Mouse (Mus musculus) heart, adult 18-20 months (tissue): ENCODE results near the gene Slc37a1. TPM values are rescaled to one million over a fixed set of nuclear protein-coding genes. Genes with fewer than 3 reads are reported as not detected.
"Not testable (repeated sequence)": the region's sequence is repeated elsewhere in the genome, so short reads cannot be mapped to it uniquely, and the experiment has no call there.

ENCODE experiments used
- DNase-seq, 2 experiments: peaks; one replicate each; pipeline ENCODE4 v3.0.0; 2021 to 2022; ENCODE audit warnings: mixed read lengths in 1 of 2
- total RNA-seq, 2 experiments: library from RNA; stranded (reverse); gene quantifications; 2 replicates each; pipeline ENCODE4 v1.2.3; 2021

The Slc37a1 gene
- total RNA-seq, 2 experiments from 2014 or later = 7.5 to 10.3 TPM

DNA sequence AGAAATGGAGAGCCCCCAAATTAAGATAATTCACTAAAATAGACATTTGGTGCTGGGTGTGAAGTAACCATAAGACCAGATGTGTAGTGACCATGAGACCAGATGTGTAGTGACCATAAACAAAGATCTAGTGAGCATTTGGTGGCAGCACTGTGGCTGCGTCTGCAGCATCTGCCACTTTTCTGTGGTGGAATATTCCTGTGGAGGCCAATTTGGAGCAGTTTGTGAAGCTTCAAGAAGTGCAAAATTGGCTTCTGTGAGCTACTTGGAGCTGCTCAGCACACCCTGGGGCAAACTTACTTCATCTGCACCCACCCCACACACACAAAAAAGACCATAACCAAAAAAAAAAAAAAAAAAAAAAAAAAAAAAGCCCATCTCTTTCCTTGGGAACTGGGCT lies 18.6 kb upstream of the Slc37a1 start:
- DNase-seq = no peak

DNA sequence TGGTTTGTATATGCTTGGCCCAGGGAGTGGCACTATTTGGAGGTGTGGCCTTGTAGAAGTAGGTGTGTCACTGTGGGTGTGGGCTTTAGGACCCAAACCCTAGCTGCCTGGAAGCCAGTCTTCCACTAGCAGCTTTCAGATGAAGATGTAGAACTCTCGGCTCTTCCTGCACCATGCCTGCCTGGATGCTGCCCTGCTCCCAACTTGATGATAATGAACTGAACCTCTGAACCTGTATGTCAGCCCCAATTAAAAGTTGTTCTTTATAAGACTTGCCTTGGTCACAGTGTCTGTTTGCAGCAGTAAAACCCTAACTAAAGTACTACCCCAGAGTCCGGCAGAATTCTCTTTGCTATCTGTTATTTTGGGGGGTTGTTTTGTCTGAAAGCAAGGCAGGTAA lies 16.8 kb upstream of the Slc37a1 start:
- no peak for DNase-seq

DNA sequence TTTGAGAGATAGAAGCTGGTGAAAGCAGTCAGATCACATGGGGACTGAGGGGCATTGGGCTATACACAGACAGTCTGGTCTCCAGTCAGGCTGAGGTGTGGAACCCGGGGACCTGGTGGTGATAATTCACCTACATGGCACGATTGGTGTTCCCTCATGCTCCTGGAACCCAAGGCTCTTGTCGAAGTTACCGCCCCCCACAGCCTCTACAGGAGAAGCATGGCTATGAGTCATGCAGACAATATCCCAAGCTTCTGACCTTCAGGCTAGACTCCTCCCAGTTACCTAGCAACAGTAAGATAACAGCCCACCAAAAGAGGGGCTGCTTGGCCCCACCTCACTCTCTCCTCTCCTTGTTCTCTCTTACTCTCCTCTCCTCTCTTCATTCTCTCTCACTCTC lies 16.3 kb upstream of the Slc37a1 start:
- no peak for DNase-seq

- DNase-seq = not testable (repeated sequence)
Observed at GRCm38 (mm10) chr17:31270736-31271135, 15.9 kb upstream of the Slc37a1 start.

DNA sequence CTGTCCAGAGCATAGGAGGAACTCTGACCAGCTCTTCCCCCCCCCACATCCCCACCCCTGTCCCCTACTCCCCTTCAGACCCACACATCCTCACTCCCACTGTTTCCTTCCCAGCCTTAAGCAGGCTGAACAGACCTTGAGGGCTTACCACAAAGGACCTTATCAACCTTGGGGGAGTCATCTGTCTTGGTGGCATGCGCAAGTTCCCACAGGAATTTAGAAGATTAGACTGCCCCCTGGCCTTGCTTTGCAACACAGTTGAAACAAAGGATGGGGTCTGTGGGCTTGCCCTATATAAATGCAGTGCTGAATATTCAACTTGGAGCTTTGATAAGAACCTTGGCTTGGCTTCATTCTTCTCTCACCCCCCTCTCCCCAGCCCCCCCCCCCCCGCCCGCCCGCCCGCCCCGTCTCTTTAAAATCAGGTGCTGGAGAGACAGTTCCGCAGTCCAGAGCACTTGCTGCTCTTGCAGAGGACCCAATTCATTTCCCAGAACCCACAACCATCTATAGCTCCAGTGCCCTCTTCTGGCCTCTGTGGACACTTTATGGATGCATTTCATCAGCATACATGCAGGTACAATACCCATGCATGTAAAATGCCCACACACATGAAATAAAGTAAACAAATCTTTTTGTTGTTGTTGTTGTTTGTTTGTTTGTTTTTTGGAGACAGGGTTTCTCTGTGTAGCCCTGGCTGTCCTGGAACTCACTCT lies 15.3 kb upstream of the Slc37a1 start:
- DNase-seq = no peak

DNA sequence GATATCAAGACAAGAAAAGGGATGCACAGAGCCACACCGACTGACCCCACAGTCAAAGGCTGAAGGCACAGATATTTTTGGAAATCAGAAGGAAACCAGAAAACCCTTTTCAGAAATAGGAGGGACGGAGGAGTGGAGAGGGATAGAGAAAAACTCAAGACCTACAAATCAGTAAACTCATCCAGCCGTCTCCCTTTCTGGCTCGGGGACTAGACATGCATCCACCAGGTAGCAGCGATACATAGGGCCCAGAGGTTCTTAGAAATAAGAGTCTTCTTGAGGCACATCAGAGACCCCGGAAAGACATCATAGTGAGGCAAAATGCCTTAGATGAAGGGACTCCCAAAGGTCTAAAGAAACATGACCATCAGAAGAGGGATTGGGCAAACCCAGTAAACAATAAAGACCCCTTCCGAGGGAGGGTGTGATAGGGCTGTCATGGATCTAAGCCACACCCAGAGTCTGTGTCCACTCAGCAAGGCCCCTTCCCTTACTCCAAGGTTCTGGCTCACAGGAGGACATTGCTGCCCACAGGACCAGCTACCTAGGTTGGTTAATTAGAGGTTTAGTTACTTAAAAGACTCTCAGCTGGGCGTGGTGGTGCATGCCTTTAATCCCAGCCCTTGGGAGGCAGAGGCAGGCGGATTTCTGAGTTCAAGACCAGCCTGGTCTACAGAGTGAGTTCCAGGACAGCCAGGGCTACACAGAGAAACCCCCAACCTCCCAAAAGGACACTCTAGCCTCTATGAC lies 14.0 kb upstream of the Slc37a1 start:
- DNase-seq = no peak

GRCm38 (mm10) chr17:31273631-31274030 lies 13.0 kb upstream of the Slc37a1 start:
- no peak for DNase-seq

DNA sequence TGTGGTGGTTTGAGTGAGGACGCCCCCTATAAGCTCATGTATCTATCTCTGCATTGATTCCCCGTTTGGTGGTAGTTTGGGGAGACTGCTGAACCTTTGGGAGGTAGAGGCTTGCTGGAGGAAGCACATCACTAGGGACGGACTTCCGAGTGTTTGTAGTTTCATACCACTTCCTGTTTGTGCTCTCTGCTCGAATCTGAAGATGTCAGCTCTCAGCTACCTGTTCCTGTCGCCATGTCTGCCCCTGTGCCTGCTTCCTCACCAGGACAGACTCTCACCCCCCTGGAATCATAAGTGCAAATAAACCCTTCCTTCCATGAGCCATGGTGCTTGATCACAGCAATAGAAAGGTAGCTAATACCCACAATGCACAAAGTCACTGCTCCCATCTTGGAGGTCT lies 11.4 kb upstream of the Slc37a1 start:
- no peak for DNase-seq

- no peak for DNase-seq
Observed at GRCm38 (mm10) chr17:31276207-31276921, 10.2 kb upstream of the Slc37a1 start.

DNA sequence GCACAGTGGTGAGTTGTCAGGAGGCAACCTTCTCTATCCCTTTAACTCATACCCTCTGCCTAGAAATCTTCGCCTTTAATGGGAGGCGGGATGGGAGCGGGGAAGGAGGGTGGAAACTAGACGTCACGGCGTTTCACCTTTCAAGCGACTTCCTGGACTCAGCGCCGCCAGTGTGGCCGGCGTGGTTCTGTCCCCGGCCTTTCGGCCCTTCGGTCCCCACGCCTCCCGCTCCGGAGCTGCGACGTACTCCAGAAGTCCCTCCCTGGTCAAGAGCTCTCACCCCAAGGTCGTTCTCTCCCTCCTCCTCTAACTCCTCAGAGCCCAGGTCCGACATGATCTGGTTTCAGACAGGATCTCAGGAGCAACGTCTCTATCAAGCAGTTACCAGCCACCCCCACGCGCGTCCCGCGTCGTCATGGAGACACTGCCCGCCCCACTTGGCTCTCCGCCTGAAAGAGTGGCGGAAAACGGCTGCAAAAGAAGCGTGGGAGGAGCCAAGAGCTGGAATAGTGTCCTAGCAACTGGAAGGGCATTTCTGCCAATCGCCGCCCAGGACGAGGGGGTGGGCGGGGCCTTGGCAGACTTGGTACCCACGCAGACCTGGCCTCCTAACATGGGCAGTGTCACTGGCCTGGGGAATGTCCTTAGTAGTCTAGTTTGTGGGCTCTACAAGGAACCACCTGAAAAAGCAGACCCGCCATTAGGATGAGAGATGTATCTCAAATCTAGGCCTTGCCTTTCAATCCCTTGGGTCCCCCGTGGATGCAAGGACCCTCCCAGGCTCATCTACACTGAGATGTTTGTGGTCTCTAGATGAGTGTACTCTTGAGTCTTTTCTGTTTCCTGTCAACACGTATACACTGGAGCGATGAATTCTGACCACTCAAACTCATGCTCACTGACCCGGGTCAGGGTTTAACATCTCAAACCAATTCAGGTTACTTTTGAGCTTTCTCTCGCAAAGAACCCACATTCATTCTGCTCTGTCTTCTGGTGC lies 9.4 kb upstream of the Slc37a1 start, which contains the start of gene Rsph1:
TSS of gene Rsph1 (minus strand) at position 462 of the 997 bp plus-strand sequence.
- DNase-seq = peak; percentile 98 to 100

DNA sequence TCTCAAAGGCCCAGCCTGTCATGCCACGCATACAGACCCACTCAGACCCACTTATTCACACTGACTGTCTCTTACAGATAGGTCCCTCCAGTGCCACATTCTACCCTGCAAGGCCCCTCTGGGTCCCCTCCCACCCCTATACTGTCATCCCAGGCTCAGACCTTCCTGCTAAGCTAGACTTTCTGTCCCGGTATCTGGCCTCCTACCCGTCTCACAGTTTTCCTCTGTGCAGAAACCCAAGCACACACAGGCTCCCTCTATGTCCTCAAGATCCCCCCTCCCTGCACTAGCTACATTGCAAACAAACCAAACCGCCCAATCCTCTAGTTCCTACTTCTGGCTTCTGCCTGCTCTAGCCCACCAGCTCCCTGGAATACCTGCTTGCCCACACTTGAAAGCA lies 8.7 kb upstream of the Slc37a1 start:
- DNase-seq = no peak

- no peak for DNase-seq
Observed at GRCm38 (mm10) chr17:31279541-31279940, 7.1 kb upstream of the Slc37a1 start.

GRCm38 (mm10) chr17:31280269-31280668 lies 6.3 kb upstream of the Slc37a1 start:
- DNase-seq = no peak

- no peak for DNase-seq
Observed at GRCm38 (mm10) chr17:31281830-31282686, 4.5 kb upstream of the Slc37a1 start.

GRCm38 (mm10) chr17:31282687-31283053 lies 3.9 kb upstream of the Slc37a1 start:
- DNase-seq = no peak

DNA sequence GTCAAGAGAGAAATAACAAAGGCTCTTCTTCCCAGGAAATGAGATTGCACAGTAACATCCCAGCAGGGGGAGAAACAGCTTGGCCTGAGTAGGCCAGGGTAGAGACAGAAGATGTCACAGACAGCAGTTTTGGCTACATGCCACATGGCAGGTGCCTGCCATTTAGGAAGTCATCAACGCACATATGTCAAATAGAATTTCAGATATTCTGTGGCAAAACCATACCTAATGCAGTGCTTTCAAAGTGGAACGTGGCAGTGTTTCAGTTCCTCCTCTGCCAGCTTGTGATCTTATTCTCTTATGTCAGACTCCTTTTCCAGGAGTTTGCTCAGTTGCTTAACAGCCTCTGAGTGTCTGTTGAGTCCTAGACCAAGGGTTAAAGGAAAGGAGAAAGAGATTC lies 725 bp upstream of the Slc37a1 start:
- no peak for DNase-seq

DNA sequence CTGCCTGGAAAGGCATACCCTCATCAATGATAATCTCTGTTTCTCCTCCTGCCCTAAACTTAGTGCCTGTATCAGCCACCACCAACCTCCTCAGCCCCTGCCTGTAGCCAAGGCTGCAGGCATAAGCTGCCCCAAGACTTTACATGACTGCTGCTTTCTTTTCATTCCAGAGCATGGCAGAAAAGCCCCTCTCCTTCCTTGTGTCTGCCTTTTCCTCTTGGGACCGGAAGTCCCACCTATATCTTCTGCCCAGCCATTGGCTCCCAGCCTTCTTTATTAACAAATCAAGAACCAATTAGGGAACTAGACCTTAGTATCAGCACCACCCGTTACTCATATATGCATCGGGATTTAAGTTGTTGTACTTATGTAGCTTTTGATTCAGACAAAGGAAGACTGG lies 624 bp downstream of the Slc37a1 start:
- no peak for DNase-seq

DNA sequence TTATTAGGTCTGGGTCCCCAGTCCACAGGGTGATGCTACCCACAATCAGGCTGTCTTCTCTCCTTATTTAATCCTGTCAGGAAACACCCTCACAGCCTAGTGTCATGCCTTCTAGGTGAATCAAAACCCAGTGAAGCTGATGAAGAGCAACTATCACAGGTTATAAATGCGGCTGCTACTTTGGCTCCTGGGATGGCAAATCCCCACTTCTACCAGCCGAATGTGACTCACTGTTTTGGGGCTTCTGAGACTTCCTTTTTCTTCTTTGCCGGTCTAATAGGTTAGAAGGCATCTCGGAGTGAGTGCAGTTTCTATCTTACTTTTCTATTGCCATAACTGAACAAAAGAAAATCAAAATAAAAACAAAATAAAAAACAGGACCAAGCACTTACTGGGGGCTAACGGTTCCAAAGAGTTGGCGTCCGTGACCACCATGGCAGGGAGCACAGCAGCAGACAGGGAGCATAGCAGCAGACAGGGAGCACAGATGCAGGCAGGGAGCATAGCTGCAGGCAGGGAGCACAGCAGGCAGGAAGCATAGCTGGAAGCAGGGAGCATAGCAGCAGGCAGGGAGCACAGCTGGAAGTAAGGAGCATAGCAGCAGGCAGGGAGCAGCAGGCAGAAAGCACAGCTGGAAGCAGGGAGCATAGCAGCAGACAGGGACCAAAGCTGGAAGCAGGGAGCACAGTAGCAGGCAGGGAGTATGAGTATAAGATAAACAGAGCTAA lies 2.6 kb downstream of the Slc37a1 start:
- no peak for DNase-seq

GRCm38 (mm10) chr17:31290311-31290710 lies 3.7 kb downstream of the Slc37a1 start:
- no peak for DNase-seq

DNA sequence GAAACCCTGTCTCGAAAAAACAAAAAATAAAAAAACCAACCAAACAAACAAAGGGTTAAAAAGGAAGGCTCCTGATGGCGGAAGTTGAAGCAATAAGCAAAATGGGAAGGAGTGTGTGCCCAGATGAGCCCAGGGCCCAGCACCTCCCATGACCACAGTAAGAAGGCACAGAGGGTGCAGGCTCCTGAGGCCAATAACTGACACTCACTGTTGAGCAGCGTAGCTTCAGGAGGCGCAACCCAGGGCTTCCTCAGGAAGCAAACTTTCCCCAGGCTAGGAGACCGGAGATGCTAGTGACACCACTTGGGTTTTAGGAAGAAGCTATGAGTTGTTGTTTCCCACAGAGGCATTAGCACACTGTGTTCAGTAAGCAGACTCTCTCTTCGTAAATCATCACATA lies 4.3 kb downstream of the Slc37a1 start:
- DNase-seq = peak in 1 of 2 experiments; percentile 35
